ENCODE assay signal across 10 mouse cellular contexts in genomic region chr2:79455646-79456045, GRCm38 (mm10). TPM values are rescaled to one million over a fixed set of nuclear protein-coding genes. Genes with fewer than 3 reads are reported as not detected.
DNase-seq lines count a peak whose midpoint lies in the region; ATAC-seq and TF ChIP-seq lines count a peak whose summit lies in the region.
"Had no signal": no experiment of that assay in that cellular context is flagged by ENCODE, and none has a peak within 500 bp of the region (broad histone marks: within the 10 kb centered on the region; RNA-seq: fewer than 3 reads in every experiment).

No protein-coding gene starts in this region.

- peak overlapping the region; percentile 69; the same call in 1 of the 2 replicates for H3K27ac ChIP-seq in forebrain, postnatal 0 days (ENCODE audit: low read depth, low read length)
- no peak overlapping the region for H3K27ac ChIP-seq in midbrain, postnatal 0 days (ENCODE audit: low read depth, low read length)

- H3K36me3 ChIP-seq in forebrain, postnatal 0 days (ENCODE audit: insufficient read depth): no peaks in the 10 kb centered on the region
- no peaks in the 10 kb centered on the region for H3K36me3 ChIP-seq in midbrain, postnatal 0 days (ENCODE audit: insufficient read depth, low read length)

- ATAC-seq in forebrain, postnatal 0 days: no peak
- no peak for ATAC-seq in midbrain, postnatal 0 days (ENCODE audit: low FRiP score)

- H3K4me3 ChIP-seq in forebrain, postnatal 0 days (ENCODE audit: low read depth, low read length): peak overlapping the region; percentile 48
- H3K4me3 ChIP-seq in midbrain, postnatal 0 days (ENCODE audit: low read depth, low read length): peak overlapping the region; percentile 36

- peak overlapping the region; percentile 50; the same call in 1 of the 2 replicates for H3K9ac ChIP-seq in forebrain, postnatal 0 days
- H3K9ac ChIP-seq in midbrain, postnatal 0 days (replicated peaks; ENCODE audit: low read length, poor library complexity, severe bottlenecking): 0 out of 2 replicates have a peak overlapping the region, but pooled peaks have one; percentile 14
- H3K9ac ChIP-seq: lung, embryonic 14.5 days had no signal

- 3% methylated on average over 10 of the region's 10 CpGs for WGBS in forebrain, postnatal 0 days
- 5% methylated on average over 10 of the region's 10 CpGs for WGBS in midbrain, postnatal 0 days

- TF ChIP-seq CTCF in brain, embryonic 14.5 days (IDR thresholded peaks at IDR 0.05; ENCODE audit: borderline replicate concordance, extremely low read depth, insufficient read depth, insufficient read length): no peak
- no peak for TF ChIP-seq CTCF in forebrain, postnatal 0 days (IDR thresholded peaks at IDR 0.05; ENCODE audit: low read depth)
- no peak for TF ChIP-seq CTCF in midbrain, postnatal 0 days (IDR thresholded peaks at IDR 0.05)

- peak overlapping the region; percentile 59 for H3K4me2 ChIP-seq in forebrain, postnatal 0 days (ENCODE audit: low read depth)
- peak overlapping the region; percentile 51 for H3K4me2 ChIP-seq in midbrain, postnatal 0 days (ENCODE audit: low read depth, low read length, poor library complexity, severe bottlenecking)

- no peak for TF ChIP-seq POLR2A in brain, embryonic 14.5 days (IDR thresholded peaks at IDR 0.05; ENCODE audit: borderline replicate concordance, extremely low read depth, insufficient read depth, insufficient read length, poor library complexity, severe bottlenecking)

- DNase-seq in brain, embryonic 14.5 days (ENCODE audit: low read depth): peak; percentile 76
- DNase-seq in cerebellum, postnatal 10 days: peak; percentile 52 to 59
- DNase-seq in forebrain, postnatal 0 days: peak; percentile 26
- no peak for DNase-seq in midbrain, postnatal 0 days (ENCODE audit: low spot score)
- no peak for DNase-seq in lung, postnatal 14 days
- no peak for DNase-seq in adrenal gland, adult 18-20 months (ENCODE audit: low spot score in 2 of 2)
- DNase-seq in ovary, postnatal 10 days (ENCODE audit: low spot score): no peak
- DNase-seq: adrenal gland, postnatal 14 days; lung, embryonic 14.5 days had no signal

- H3K4me1 ChIP-seq in forebrain, postnatal 0 days (ENCODE audit: insufficient read depth): peaks cover 12% of the 10 kb centered on the region
- H3K4me1 ChIP-seq in midbrain, postnatal 0 days (ENCODE audit: insufficient read depth, low read length): peaks cover 5% of the 10 kb centered on the region

- no peaks in the 10 kb centered on the region for H3K9me3 ChIP-seq in forebrain, postnatal 0 days (ENCODE audit: low read length)
- no peaks in the 10 kb centered on the region for H3K9me3 ChIP-seq in midbrain, postnatal 0 days (ENCODE audit: low read length)

- peaks cover 28% of the 10 kb centered on the region for H3K27me3 ChIP-seq in forebrain, postnatal 0 days (ENCODE audit: insufficient read depth, low read length)
- peaks cover 25% of the 10 kb centered on the region for H3K27me3 ChIP-seq in midbrain, postnatal 0 days (ENCODE audit: insufficient read depth, low read length)

RNA-seq across cellular contexts. Expression of gene Neurod1, which starts 0.9 kb away (rescaled TPM):
- polyA plus RNA-seq in brain, embryonic 14.5 days (2012; rRNA removed): 33.3 and 42.1 TPM in 2 replicates
- total RNA-seq in forebrain, postnatal 0 days (2014; rRNA removed): 14.2 and 15.9 TPM in 2 replicates
- 29.8 and 43.0 TPM in 2 replicates for polyA plus RNA-seq in forebrain, postnatal 0 days (2015; fragmentation: Nextera tagmentation; extraction: Ambion mirVana)
- 3.5 and 16.6 TPM in 2 replicates for total RNA-seq in midbrain, postnatal 0 days (2014; rRNA removed)
- polyA plus RNA-seq in midbrain, postnatal 0 days (2015; fragmentation: Nextera tagmentation; extraction: Ambion mirVana): 4.1 and 6.2 TPM in 2 replicates
- total RNA-seq in adrenal gland, adult 18-20 months (2021): not detected
- total RNA-seq: adrenal gland, postnatal 14 days; granulocyte monocyte progenitor cell, adult 5-6 weeks had no signal
- polyA plus RNA-seq: lung, embryonic 14.5 days had no signal

RNA-seq across cellular contexts. Expression of gene Cerkl, which starts 0.9 kb away (rescaled TPM):
- 0.46 and 0.96 TPM in 2 replicates for polyA plus RNA-seq in brain, embryonic 14.5 days (2012; rRNA removed)
- total RNA-seq in forebrain, postnatal 0 days (2014; rRNA removed): 0.15 and 0.52 TPM in 2 replicates
- polyA plus RNA-seq in forebrain, postnatal 0 days (2015; fragmentation: Nextera tagmentation; extraction: Ambion mirVana): 1.1 and 1.2 TPM in 2 replicates
- 0.11 and 0.47 TPM in 2 replicates for total RNA-seq in midbrain, postnatal 0 days (2014; rRNA removed)
- 0.72 and 1.5 TPM in 2 replicates for polyA plus RNA-seq in midbrain, postnatal 0 days (2015; fragmentation: Nextera tagmentation; extraction: Ambion mirVana)
- 1 to 10 TPM; 2.5 to 4.2 TPM for total RNA-seq in adrenal gland, adult 18-20 months (2021)

Comparison
In these comparisons a context has a peak if more than half of its experiments do, and no peak if none do; other contexts are left out.
1. DNase-seq: peak in brain, embryonic 14.5 days (single experiment), cerebellum, postnatal 10 days (2 of 2) and forebrain, postnatal 0 days (single experiment); none in midbrain, postnatal 0 days (single experiment), lung, postnatal 14 days (single experiment), adrenal gland, adult 18-20 months (0 of 2) and ovary, postnatal 10 days (single experiment).